Mouse (Mus musculus): ENCODE data around the gene Sphk1. TPM values are rescaled to one million over a fixed set of nuclear protein-coding genes. Genes with fewer than 3 reads are reported as not detected.

Sphk1 gene
- total RNA-seq, 2 experiments from 2014 or later, result 1.7 to 2.1 TPM

DNA sequence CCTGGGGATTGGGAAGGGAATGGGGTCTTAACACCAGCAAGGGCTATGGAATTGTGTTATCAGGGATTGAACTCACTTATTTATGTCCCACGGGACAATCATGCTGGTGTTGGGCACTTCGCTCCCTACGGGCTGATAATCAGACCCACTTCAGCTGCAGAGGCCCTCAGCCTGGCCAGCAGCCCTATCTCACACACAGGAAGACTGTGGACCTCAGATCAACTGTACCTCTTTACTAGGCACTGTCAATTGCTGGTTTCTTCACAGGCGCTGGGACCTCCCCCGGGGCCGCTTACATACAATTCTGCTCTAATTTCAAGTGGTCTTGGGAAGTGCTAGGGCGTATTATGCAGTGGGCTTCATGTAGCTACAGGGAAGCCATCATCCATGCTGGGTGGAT lies 6.0 kb downstream of the Sphk1 start:
- no peak for DNase-seq (ENCODE audit: low spot score in 2 of 2)

GRCm38 (mm10) chr11:116537388-116537787 lies 6.7 kb downstream of the Sphk1 start:
- DNase-seq (ENCODE audit: low spot score in 2 of 2), result no peak

- DNase-seq (ENCODE audit: low spot score in 2 of 2), result no peak
Measured at GRCm38 (mm10) chr11:116538142-116538735, 7.5 kb downstream of the Sphk1 start.

- no peak for DNase-seq (ENCODE audit: low spot score in 2 of 2)
Measured at GRCm38 (mm10) chr11:116541183-116541582, 10.5 kb downstream of the Sphk1 start.

DNA sequence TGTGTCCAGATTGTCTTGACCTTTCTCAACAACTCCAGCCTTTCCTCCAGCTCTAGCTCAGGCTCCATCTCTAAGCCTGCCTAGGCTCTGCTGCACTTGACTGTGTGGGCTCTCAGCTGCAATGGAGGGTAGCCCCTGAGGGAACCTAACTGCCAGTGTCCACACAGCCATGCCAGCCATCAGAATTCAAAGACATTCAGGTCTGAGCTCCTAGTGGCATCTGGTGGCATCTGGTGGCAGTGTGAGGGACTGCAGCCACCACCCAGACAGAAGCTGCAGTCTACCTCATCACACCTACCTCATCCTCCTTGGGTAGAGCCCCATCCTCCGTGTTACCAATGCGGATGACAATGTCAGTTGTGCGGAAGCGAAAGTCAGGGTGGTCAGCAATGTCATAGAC lies 12.4 kb downstream of the Sphk1 start:
- DNase-seq (ENCODE audit: low spot score in 2 of 2), result peak in 1 of 2 experiments; percentile 63

DNA sequence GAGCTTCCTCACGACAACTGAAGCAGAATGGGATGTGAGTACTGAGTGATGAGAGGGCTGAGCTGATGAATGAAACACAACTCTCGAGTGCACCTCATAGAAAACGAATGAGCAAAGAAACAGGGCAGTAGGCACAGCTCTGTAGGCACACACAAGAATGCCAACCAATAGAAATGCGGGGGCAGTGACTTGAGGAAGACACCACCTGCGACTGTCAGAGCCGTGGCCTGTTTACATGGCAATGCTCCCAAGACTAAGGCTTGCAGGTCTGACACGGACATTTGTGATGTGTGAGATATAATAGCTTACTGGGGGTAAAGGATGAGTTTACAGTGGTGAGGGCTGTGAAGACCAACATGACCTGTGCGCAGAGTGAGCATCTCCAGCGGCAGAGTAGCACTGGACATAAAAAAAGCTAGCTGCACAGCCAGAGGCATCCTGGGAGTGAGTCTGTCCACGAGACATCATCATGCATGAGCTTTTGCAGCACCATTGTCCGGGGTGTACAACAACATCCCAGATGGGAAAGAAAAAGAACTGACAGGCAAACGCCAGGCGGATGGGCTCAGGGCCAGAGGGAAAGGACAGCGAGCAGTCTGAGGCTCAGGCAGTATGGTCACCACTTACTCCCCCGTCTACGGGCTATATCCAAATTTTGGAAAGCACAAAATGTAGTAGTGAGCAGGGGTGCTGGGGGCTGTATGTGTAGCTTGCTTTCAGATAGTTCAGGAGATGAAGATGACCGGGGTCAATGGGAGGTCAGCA lies 16.8 kb downstream of the Sphk1 start:
- no peak for DNase-seq (ENCODE audit: low spot score in 2 of 2)

DNA sequence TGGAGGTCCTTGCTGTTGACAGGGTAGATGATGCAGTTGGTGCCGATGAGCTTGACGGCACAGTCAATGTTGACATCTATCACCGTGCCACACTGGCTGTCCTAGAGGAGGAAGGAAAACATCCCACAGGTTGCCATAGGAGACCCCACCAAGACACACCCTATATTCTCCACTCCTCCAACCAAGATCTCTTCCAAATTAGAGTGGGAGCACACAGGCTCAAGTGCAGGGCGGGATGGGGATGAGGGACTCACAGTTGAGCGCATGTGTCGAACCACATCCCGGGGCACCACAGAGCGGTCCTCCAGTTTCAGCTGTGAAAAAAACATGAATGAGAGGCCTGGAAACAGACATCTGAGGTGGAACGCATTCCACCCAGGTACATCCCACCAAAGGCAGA lies 18.1 kb downstream of the Sphk1 start:
- no peak for DNase-seq (ENCODE audit: low spot score in 2 of 2)

- no peak for DNase-seq (ENCODE audit: low spot score in 2 of 2)
Measured at GRCm38 (mm10) chr11:116549273-116550038, 18.7 kb downstream of the Sphk1 start.

DNA sequence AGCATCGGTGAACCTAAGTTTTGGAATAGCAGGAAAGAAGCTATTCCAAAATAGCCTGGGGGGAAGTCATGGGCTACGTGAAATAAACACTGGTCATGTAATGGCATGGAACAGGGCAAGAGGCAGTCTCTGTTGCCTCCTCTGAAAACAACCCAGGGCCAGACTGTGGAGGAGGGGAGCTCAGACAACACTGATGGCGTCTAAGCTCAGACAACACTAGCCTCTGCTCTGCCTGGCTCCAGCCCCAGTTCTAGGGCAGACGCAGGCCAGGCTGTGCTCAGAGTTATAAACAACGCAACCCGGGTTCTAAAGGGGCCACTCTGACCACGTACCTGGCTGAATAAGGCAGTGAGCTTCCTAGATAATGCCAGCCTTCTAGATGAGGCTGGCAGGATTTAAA lies 20.0 kb downstream of the Sphk1 start:
- no peak for DNase-seq (ENCODE audit: low spot score in 2 of 2)

DNA sequence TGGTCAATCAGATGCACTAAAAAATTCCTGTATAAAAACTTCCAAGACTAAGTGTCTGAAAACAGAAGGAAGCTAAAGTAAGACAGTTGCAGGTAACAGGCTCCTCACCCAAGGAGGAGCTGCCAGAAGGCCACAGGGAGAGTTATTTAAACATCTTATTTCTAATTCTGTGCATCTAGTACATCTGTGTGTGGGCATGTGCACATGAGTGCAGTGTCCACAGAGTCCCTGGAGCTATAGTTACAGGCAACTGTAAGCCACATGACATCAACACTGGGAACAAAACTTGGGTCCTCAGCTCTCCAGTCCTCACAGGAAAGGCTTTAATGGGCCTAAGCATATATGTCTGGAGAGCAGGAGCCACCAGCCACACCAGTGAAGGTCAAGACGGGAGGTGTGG lies 21.5 kb downstream of the Sphk1 start:
- no peak for DNase-seq (ENCODE audit: low spot score in 2 of 2)

GRCm38 (mm10) chr11:116554171-116554878 lies 23.6 kb downstream of the Sphk1 start:
- peak; percentile 41 to 51 for DNase-seq (ENCODE audit: low spot score in 2 of 2)

DNA sequence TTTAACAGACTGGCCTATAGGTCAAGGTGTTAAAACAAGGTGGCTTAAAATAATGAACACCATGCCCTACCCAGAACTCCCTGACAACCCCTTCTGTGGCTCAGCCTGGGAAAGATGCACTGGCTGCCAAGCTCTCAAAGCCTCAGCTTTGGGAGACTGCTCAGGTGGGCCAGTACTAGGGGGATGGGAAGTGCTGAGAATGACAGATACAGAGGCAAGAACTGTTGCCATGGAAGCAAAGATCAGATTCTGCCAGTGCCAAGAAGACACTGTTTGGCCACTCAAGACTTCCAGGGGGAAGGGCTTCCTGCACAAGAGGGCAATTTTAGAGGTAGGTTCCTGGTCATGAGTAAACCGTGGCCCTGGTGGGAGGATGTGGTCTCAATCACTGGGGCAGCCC lies 24.8 kb downstream of the Sphk1 start:
- DNase-seq (ENCODE audit: low spot score in 2 of 2), result no peak

- DNase-seq (ENCODE audit: low spot score in 2 of 2), result no peak
Measured at GRCm38 (mm10) chr11:116556308-116556707, 25.6 kb downstream of the Sphk1 start.

- DNase-seq (ENCODE audit: low spot score in 2 of 2), result no peak
Measured at GRCm38 (mm10) chr11:116565283-116566041, 34.7 kb downstream of the Sphk1 start.

GRCm38 (mm10) chr11:116567531-116567930 lies 36.8 kb downstream of the Sphk1 start:
- no peak for DNase-seq (ENCODE audit: low spot score in 2 of 2)

DNA sequence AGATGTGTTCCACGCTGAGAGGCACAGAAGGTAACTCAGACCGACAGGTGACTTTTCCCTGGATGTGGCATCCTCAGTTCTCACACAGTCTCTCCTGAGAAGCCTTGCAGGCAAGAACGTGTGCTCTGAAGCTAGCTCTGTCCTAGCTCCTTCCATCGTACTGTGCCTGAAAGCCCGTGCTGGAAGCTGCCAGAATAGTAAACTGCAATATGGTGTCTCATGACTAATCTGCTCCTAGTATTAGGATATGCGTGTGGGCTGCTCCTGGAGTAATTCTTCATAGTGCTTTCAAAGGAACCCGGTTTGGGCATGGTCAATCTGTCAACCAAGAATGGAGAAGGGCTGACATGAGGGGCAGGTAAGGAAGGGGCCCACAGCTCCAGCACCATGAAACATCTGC lies 40.1 kb downstream of the Sphk1 start:
- DNase-seq (ENCODE audit: low spot score in 2 of 2), result no peak

DNA sequence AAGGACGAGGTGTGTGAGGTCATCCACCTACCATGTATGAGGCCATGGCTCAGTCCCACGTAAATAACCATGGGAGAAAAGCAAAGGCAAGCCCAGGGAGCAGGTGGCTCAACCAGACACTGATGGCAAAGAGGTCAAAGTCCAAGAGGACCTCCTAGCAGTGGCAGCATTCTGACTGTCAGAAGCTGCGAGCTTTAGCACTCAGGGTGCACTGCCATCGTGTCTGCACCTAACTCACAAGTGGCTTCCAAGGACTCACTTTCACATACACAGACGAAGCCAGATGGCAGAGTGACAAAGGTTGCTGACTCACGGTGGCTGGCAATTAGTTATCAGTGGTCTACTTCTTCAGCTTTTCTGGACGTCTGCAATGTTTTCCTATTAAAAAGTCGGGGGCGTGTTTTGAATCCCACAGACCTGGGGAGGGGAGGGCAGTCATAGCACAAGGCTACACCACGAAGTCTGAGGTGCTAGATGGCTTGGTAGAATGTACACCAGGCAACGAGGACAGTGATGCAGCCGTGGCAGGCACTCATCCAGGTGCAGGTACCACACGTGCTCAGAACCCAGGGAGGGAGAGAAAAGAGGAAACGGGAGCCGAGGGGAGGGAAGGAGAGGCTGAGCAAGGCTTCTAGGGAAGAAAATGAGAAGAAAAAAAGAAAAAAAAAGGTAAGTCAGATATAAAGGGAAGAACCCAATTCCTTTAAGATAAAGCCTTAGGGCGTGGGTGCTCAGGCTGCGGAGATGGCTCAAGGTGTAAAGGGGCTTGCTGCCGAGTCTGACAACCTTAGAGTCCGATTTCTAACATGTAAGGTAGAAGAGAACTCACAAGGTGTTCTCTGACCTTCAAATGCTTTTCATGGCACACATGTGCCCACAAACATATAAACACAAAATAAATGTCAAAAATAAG lies 41.3 kb downstream of the Sphk1 start:
- DNase-seq (ENCODE audit: low spot score in 2 of 2), result no peak

DNA sequence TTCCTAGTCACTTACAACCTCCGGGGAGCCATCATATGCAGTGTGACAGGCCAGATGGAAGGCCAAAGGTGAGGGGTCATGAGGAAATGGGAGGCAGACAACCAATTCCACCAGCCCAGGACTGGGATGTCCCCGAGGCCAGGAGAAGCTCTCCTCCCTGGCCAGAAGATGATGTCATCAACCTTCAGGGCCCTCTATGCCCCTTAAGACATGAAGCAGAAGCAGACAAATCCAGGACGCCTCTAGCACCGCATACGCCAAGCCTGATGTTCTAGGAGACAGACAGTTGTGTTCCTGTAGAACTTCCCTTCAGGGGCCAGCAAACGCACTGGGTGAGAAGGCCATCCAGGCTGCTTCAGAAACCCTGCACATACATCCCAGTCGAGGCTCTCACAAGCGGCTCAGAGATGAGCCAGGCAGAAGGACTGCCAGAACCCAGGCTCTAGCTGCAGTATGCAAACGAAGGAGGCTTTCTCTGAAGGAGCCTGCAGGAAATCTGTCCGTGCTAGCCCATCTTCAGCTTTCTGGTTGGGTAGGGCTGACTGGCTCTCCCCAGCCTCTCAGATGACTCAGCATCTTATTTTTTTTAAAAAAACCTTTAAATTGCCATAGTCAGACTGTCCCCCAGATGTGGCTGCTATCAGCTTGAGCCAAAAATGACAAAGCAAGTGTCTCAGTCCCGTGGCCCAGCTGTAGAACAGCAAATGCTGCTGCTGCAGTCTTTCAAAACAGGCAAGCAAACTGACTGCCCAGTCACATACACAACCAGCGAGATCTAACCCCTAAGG lies 42.2 kb downstream of the Sphk1 start:
- peak in 1 of 2 experiments; percentile 37 for DNase-seq (ENCODE audit: low spot score in 2 of 2)

DNA sequence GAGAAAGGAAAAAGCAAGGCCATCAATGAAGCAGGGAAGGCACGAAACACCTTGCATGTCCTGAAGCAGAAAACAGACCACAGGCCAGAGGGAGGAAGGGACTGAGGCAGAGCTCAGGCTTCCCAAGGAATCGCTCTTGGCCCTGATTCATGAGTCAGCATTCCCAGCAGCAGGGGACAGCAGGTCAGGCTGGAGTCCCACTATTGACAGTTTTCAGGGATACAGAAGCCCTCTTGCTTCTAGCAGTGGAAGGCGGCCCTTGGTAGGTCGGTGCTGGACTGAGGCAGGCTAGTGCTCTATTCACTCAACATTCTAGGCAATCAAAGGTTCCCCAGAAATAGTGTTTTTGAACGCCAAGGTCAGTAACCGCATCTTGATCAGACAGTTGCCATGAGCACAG lies 43.8 kb downstream of the Sphk1 start:
- DNase-seq (ENCODE audit: low spot score in 2 of 2), result no peak

Data from layer of hippocampus, postnatal 10 days (tissue).